Mouse (Mus musculus) hindlimb bud, embryonic 11.5 days (tissue): ENCODE measurements at regions not wholly inside any gene's neighbourhood (a gene's known extent, or its start where the extent isn't known, plus 50 kb on each side); places are given as distances from the start of the nearest gene placed in this dataset.
A peak's percentile ranks its signal among the peaks of the same experiment; 100 is the strongest.

Experiments used
- DNase-seq: peaks from one replicate; pipeline ENCODE4 v3.0.0-alpha.2; 2012; ENCODE audit warnings: low read depth, low spot score; ENCODE audit errors: extremely low spot score

DNA sequence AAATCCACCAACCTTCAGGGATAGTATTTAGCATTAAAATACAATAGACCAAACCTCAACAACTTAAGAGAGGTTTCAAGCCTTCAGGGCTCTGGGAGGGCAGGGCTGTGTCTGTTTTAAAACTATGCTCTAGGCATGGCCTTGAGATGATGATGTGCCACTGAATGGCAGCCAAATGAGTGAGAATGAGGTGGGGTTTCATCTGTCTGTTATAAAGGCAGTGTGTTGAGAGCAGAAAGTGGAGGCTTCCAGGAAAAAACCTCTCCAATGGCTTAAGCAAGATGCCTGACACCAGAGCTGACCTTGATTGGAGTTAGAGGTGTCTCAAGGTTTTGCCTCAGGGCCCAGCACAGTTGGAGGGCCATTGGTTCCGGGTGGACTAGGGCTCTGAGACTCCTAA is 111.1 kb upstream of the Tut7 start:
- no peak for DNase-seq

DNA sequence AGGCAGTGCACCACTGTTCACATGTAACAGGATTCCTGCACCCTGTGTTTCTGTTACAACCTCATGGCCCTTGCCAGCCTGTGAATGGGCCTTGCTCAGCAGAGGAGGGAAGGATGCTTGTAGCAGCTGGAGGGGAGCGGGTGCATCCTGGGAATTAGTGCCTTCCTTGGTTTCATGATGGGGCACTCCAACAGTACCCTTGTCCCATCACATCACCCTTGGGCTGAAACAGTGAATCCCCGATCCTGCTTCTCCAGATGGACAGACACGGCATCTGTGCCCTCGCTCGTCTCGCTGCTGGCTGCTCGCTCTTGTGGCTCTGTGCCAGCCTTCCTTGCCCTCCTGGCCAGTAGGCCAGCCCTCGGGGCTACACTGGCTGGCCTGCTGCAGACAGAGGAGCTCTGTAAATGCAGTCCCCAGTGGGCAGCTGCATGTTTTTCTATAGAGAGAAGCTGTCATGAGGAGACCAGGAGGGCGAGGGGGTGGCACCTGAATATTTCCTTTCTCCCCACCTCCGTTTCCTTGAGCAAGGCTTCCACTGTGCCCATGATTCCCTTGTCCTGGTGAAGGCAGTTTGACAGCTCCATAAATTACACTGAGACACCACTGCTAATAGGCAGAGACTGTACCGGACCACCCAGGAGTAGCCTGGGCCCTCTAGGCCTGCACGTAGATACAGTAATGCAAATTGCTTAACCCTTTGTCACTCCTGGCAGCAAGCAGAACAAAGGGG is 104.6 kb upstream of the Tut7 start:
- no peak for DNase-seq

DNA sequence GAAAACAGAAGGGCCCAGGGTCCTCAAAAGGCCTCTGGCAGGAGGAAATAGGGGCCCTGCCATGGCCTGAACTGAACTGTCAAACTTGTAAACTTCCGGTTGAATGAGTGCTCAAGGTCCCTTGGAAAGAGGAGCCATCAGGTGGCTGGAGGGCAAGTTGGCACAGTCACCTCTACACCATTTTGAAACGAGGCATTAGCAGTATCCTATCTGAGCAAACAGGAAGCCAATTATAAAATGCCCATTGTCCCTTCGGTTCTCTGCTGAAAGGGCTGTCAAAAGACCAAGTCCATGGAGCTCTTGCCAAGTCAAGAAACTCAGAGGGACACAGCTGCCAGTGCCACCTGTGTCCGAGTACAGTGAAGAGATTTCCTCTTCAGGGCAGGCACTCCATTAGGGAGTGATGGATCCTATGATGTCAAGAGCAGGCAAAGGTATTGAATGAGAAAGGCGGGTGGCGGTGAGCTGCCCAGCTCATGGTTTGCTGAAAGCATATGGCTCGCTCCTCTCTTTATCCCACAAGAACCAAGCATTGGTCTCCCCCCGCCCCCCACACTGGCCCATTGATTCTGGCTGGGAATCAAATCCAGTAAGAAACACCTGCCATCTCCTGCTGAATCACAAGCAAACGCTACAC is 103.0 kb upstream of the Tut7 start:
- DNase-seq: no peak

- no peak for DNase-seq
Observed at GRCm38 (mm10) chr13:59917185-59917584, 94.2 kb upstream of the Tut7 start.

DNA sequence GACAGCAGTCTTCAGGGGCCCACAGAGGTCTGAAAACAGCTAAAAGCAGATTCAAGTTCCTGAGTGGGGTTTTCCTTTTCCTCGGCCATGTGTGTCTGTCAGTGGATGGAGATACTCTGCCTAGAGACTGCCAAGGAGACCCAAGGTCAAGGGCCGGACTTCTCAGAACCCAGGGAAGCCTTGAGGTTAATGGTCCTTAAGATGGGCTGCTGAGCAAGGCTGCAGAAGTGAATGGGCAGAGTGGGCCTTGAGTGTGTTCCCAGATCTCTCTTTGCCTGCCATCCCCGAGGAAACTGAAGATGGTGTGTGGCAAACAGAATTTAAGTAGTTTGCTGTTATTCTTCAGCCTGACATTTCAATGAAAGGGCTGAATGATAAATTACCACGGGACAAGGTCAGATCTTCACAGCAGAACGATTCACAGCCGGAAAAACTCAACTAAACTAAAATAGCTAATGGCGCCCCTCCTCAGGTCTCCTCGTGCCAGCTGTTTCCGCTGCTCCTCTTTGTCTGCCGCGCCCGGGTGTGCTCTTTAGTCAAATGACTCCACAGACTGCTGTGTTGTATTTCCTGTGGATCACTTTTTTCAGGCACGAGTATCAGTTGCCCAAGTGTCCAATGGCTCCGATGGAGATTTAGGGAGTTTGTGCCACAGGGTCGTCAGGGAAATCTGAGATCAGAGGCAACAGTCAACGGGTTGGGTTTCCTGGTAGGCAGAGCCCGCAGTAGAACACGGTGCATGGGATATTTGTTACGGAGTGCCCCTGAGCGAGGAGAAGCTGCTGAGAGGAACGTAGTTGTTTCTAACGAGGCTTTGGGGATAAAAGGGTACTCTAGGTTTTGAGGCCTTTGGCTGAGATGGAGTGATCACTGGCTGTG is 93.5 kb upstream of the Tut7 start:
- no peak for DNase-seq

- no peak for DNase-seq
Observed at GRCm38 (mm10) chr13:59915734-59916133, 92.8 kb upstream of the Tut7 start.

- no peak for DNase-seq
Observed at GRCm38 (mm10) chr13:59910179-59911071, 87.5 kb upstream of the Tut7 start.

DNA sequence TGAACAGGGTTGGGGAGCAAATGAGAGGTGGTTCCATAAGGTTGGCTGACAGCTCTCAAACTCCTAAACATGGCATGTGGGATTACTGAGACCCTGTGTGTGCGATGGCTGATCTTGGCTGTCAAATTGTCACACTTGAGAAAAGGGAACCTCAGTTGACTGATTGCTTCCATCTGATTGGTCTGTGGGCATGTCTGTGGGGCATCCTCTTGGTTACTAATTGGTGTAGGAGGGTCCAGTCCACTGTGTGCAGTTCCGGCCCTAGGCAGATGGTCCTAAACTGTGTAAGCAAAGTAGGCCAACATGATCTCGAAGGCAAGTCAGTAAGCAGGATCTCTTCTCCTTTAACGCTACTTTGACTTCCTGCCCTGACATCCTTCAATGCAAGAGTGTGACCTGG is 86.5 kb upstream of the Tut7 start:
- DNase-seq: no peak

DNA sequence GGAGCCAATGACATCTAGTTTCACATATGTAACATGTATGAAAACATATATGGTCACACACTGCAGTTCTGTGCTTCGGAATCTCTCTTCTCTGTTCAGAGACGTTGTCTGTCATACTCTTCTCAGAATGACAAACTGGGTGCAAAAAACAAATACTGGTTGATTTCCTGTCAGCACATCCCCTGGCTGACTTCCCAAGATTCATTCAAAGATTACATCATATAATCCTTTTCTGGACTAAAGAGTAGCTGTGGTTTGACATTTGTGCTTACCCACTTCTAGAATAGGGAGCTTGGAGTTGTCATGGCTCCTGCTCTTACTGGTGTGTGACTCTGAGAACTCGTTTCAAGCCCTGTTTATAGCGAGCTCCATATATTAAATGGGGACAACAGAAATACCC is 85.8 kb upstream of the Tut7 start:
- DNase-seq: no peak

GRCm38 (mm10) chr13:59905488-59905887 is 82.5 kb upstream of the Tut7 start:
- no peak for DNase-seq

- no peak for DNase-seq
Observed at GRCm38 (mm10) chr13:59904415-59904814, 81.5 kb upstream of the Tut7 start.

GRCm38 (mm10) chr13:59899521-59899920 is 76.6 kb upstream of the Tut7 start:
- DNase-seq: no peak

DNA sequence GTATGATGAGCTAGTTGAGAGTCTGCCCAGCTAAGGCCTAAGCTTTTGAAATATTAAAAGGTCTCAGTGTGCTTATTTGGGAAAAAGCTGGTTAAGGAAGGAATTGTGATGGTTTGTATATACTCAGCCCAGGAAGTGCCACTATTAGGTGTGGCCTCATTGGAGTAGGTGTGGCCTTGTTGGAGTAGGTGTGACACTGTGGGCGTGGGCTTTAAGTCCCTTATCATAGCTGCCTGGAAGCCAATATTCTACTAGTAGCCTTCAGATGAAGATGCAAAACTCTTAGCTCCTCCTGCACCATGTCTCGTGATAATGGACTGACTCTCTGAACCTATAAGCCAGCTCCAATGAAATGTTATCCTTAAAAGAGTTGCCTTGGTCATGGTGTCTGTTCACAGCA is 72.8 kb upstream of the Tut7 start:
- no peak for DNase-seq

GRCm38 (mm10) chr13:59894094-59894493 is 71.1 kb upstream of the Tut7 start:
- DNase-seq: no peak

DNA sequence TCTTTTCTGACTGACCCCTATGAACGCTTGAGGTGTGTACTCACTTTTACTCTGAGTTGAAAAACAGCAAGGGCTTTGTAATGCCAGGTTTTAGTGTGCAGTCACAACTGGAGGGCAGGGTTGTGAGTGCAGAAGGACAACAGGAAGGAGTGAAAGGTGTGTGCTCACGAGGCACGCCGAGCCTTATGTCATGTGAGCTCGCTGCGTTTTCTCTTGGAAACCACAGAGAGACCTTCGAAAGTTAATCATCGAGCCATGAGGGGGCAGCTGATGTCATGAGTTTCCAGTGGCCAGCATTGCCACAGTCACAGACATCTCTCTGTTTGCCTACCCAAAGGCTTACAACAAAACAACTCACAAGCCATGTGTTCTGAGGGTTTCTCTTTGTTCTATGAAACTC is 70.0 kb upstream of the Tut7 start:
- DNase-seq: no peak

DNA sequence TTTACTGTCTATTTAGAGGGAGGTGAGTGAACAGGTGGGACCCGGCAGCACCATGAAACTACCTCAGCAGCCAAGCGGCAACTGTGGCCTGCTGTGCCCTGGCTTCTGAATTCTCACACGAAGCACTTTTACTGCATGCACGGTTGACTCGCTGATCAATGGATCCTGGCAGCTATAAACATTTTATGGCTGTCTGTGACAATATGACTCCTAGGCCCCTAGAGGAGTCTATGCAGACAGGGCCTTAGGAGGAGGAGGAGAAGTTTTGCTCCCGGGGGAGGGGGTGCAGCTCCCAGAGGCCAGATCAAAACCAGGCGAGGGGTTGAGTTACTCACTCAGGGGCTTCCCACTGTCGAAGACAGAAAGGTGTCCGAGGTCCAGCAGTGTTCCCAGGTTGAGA is 69.4 kb upstream of the Tut7 start:
- no peak for DNase-seq

GRCm38 (mm10) chr13:59891737-59892136 is 68.8 kb upstream of the Tut7 start:
- no peak for DNase-seq

DNA sequence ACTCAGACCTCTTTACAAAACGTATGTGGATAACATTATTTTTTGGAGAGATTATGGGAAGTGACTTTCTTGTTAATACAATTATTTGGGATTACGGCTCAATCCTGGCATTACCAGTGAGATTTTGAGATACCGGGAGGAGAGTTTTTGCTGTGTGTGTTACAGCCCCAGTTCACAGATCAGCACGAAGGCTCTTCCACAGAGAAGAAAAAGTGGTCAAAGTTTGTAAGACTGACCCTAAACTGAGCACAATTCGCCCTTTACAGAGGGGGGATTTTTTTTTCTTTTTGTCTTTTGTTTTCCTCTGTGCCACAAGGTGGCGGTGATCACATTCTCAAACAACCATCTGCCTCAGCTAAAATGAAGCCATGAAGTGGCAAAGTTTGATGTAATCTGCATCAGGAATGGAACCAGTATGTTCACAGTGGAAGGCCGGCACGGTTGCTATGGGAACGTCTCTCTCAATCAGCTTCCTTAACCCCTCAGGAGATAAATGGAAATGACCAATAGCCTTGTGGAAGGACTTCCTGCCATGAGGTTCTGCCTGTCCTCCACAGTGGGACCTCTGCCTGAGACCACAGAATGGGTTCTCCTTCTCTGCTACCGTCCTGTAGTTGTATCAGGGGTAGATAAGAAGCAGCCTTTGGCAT is 66.6 kb upstream of the Tut7 start:
- peak; percentile 61 for DNase-seq

DNA sequence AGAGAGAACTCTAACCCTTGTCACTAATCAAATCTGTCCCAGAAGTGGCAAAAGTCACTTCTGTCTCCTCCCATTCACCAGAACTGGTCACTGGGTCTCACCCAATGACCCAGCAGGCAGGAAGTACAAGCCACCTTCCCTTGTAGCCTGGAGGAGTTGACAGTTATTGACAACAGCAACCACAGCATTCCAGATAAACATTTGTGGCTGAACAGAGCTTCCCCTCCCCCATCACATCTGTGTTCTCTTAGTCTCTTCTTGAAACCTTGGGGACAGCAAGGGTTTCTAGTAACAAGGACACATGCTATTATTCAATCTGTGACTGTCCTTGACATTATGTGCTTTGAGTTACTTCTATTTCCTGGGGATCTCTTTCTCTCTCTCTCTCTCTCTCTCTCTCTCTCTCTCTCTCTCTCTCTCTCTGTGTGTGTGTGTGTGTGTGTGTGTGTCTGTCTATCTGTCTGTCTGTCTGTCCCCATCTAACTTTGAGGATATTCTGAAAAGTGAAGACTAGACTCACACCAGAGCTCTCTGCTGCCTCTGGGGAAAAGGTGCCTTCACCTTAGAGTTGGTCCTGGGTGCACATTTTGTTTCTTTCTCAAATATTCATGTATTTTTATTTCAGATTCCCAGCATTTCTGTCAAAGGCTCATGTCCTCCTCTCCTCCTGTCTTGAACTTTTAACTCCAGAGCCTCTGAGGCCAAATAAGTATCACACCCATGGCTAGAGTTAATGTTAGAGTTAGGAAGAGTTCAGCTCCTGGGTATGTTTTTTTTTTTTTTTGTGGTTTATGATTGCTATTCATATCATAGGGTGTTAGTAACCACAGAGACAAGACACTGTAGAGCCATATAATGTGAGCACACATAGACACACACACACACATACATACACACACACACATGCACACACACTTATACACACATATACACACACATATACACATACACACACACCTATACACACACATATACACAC is 65.4 kb upstream of the Tut7 start:
- no peak for DNase-seq
